Mouse (Mus musculus): ENCODE results near the gene Mdm1. TPM values are rescaled to one million over a fixed set of nuclear protein-coding genes. Genes with fewer than 3 reads are reported as not detected.
"Not testable (repeated sequence)": the region's sequence is repeated elsewhere in the genome, so short reads cannot be mapped to it uniquely, and the experiment has no call there.

Gene Mdm1
- polyA plus RNA-seq, 1 experiment from 2014 or later: 62.2 TPM

DNA sequence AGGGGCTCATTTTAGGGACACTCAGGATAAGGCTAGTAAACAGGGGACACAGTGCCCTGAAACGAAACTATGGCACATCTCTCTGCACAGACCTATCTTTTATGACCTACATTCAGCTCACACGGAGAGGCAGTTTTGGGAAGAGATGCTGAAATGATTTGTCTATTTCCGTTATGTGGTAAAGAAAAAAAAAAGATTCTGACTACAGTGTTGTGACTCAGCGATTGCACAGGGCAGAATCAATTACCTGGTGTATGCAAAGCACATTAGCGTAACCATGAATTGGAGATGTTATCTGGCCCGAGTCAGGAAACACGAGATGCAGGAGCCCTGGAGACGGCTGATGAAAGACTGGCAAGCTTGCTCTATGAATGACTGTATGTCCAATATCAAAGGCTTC is 30.8 kb downstream of the Mdm1 start:
- no peak overlapping the region for H3K9ac ChIP-seq
- no peaks in the 10 kb centered on the region for H3K27me3 ChIP-seq
- H3K27ac ChIP-seq: no peak overlapping the region
- WGBS: 84% methylated on average over 8 of the region's 8 CpGs
- H3K4me1 ChIP-seq: no peaks in the 10 kb centered on the region
- no peak overlapping the region for H3K4me3 ChIP-seq (replicated peaks)
- H3K4me2 ChIP-seq: no peak overlapping the region
- H3K36me3 ChIP-seq (replicated peaks): peaks cover 19% of the 10 kb centered on the region
- ATAC-seq (ENCODE audit: low FRiP score): no peak
- no peaks in the 10 kb centered on the region for H3K9me3 ChIP-seq

DNA sequence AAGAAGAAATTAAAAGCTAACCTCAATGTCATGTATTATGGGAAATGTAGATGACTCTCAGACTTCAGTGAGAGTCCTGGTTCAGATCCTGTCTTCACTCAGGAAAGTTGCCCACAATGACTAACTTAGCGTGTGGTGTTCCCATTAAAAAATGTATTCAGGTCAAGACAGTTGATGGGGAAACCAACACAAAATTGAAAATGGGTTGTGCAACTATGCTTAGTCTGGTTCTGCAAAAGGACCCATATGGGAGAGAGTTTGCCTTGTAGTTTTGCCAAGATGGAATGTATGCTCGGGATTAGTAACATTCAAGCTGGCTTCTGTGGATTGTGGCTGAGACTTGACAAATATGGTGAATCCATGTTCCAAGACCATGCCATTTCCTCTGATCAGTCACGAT is 31.3 kb downstream of the Mdm1 start:
- 93% methylated on average over 3 of the region's 3 CpGs for WGBS
- Histone ChIP-seq H3K27me3 (no peaks in the 10 kb centered on the region), H3K4me3 (replicated peaks) (no peak overlapping the region), H3K9me3 (no peaks in the 10 kb centered on the region), H3K4me1 (no peaks in the 10 kb centered on the region), H3K4me2 (no peak overlapping the region), H3K27ac (no peak overlapping the region), H3K9ac (no peak overlapping the region), H3K36me3 (replicated peaks) (peaks cover 16% of the 10 kb centered on the region)
- no peak for ATAC-seq (ENCODE audit: low FRiP score)

DNA sequence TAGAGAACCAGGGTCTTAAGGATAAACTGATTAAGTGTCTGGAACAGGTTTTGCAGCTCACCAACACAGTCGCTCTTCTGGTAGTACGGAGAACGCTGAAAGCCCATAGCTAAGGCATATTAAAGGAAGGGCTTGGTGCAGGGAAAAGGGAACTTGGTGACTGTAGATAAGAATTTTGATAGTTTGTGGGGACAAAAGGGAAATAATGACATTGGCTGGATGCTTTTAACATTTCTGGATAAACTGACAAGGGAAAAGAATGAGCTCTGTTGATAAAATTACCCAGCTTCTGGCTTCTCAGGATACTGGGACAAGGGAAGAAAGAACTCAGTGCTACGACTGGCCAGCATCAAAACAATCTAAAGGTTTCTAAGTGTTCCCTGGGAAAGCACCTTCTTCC is 33.9 kb downstream of the Mdm1 start:
- not testable (repeated sequence) for H3K4me3 ChIP-seq (replicated peaks); H3K4me1 ChIP-seq; H3K4me2 ChIP-seq; H3K36me3 ChIP-seq (replicated peaks); H3K9ac ChIP-seq; H3K9me3 ChIP-seq; ATAC-seq (ENCODE audit: low FRiP score); H3K27me3 ChIP-seq; H3K27ac ChIP-seq
- 85% methylated on average over 4 of the region's 4 CpGs for WGBS

DNA sequence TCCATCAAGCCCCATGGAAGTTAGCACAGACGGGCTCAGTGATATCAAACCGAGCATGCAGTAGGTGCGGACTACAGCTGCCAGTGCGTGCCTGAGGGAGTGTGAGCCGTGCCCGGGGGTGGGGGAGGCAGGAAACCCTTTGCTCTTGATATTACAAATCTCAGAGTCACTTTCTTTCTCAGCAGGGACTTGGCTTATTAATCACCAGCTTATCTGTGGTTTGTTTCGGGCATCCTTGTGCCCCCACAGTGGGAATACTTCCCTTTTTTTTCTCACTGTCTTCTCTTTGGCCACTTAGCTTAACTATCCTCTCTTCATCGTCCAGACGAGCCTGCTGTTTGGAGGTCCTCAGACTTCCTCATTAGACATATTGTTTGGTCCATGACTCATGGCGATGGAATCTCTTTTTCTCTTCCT is 37.1 kb downstream of the Mdm1 start:
- Histone ChIP-seq H3K27me3 (no peaks in the 10 kb centered on the region), H3K27ac (no peak overlapping the region), H3K4me2 (no peak overlapping the region), H3K4me1 (no peaks in the 10 kb centered on the region), H3K36me3 (replicated peaks) (no peaks in the 10 kb centered on the region), H3K9ac (no peak overlapping the region), H3K9me3 (no peaks in the 10 kb centered on the region), H3K4me3 (replicated peaks) (no peak overlapping the region)
- ATAC-seq (ENCODE audit: low FRiP score): no peak
- 88% methylated on average over 10 of the region's 10 CpGs for WGBS

GRCm38 (mm10) chr10:118179265-118179664 is 37.7 kb downstream of the Mdm1 start:
- Histone ChIP-seq H3K4me1 (no peaks in the 10 kb centered on the region), H3K27ac (no peak overlapping the region), H3K4me2 (no peak overlapping the region), H3K36me3 (replicated peaks) (no peaks in the 10 kb centered on the region), H3K27me3 (no peaks in the 10 kb centered on the region), H3K9ac (no peak overlapping the region), H3K9me3 (no peaks in the 10 kb centered on the region), H3K4me3 (replicated peaks) (no peak overlapping the region)
- WGBS: 92% methylated on average over 11 of the region's 11 CpGs
- no peak for ATAC-seq (ENCODE audit: low FRiP score)

DNA sequence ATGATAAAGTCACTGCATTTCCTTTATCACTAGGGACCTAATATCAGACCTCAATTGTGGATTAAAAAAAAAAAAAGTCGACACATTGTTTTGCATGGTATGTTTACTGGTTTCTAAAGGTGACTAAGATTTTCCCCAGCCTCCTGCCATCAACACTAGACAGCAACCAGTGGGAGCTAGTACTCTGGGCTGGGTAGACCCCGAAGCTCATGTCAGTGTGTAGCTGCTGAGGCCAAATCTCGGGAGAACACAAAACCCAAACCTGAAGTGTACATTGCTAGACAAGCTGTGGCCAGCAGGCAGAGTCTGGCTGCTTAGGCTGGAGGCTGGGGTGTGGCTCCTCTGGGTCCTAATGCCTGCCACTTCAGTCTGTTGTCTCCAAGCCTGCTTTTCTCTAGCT is 53.5 kb downstream of the Mdm1 start:
- not testable (repeated sequence) for H3K4me3 ChIP-seq (replicated peaks); H3K4me2 ChIP-seq; H3K27me3 ChIP-seq; H3K36me3 ChIP-seq (replicated peaks); H3K9ac ChIP-seq; ATAC-seq (ENCODE audit: low FRiP score); H3K27ac ChIP-seq; H3K9me3 ChIP-seq; H3K4me1 ChIP-seq
- WGBS: 30% methylated on average over 3 of the region's 3 CpGs

DNA sequence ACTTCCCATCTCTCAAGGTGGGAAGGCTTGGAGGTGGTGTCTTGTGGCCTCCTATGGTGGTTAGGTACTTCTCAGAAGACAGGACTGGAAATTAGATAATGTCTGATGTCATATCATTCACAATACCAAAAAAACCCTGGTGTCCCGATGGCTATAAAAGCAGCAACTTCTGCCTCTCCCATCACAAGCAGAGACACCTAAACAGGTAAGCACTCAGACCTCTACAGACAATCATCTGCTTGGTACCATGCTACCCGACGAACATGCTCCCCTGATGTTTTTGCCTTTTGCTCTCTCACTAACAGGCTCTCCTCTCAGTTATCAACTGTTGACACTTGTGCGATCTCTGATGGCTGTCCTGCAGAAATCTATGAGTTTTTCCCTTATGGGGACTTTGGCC is 63.0 kb downstream of the Mdm1 start, which contains the start of gene Il22:
Gene Il22, plus strand, starts transcription at position 301 of the 400 bp plus-strand sequence.
- Histone ChIP-seq H3K4me1 (no peaks in the 10 kb centered on the region), H3K9me3 (no peaks in the 10 kb centered on the region), H3K9ac (no peak within 1 kb of the TSS), H3K4me2 (no peak within 1 kb of the TSS), H3K36me3 (replicated peaks) (no peaks in the 10 kb centered on the region), H3K27me3 (no peaks in the 10 kb centered on the region), H3K4me3 (replicated peaks) (no peak within 1 kb of the TSS), H3K27ac (no peak within 1 kb of the TSS)
- ATAC-seq (ENCODE audit: low FRiP score): no peak
- WGBS: 93% methylated on average over 4 of the region's 4 CpGs

- not testable (repeated sequence) for H3K4me1 ChIP-seq; H3K9ac ChIP-seq; H3K9me3 ChIP-seq; H3K36me3 ChIP-seq (replicated peaks); H3K4me2 ChIP-seq; ATAC-seq (ENCODE audit: low FRiP score); H3K4me3 ChIP-seq (replicated peaks); H3K27ac ChIP-seq; H3K27me3 ChIP-seq
- 97% methylated on average over 2 of the region's 4 CpGs for WGBS
These were observed 74.2 kb downstream of the Mdm1 start for GRCm38 (mm10) chr10:118215719-118216393.

Other genes starting within 250 kb of the Mdm1 start
- gene Il22, start 63.1 kb downstream of the Mdm1 start, polyA plus RNA-seq (2016; fragmentation: Nextera tagmentation; extraction: Ambion mirVana): 0.17 TPM in 1 of 2 replicates, not detected in the other
- gene Gm32717, start 99.0 kb downstream of the Mdm1 start, polyA plus RNA-seq (2016; fragmentation: Nextera tagmentation; extraction: Ambion mirVana): 0.09 and 0.10 TPM in 2 replicates
- gene Gm32802, start 116.9 kb downstream of the Mdm1 start, polyA plus RNA-seq (2016; fragmentation: Nextera tagmentation; extraction: Ambion mirVana): 0.09 and 0.10 TPM in 2 replicates
- not detected in 2 replicates for gene Iltifb, start 153.2 kb downstream of the Mdm1 start, polyA plus RNA-seq (2016; fragmentation: Nextera tagmentation; extraction: Ambion mirVana)
- gene Gm9040, start 185.2 kb downstream of the Mdm1 start, polyA plus RNA-seq (2016; fragmentation: Nextera tagmentation; extraction: Ambion mirVana): not detected in 2 replicates
- gene Gm9044, start 190.6 kb downstream of the Mdm1 start, polyA plus RNA-seq (2016; fragmentation: Nextera tagmentation; extraction: Ambion mirVana): not detected in 2 replicates
- 0.08 TPM in 1 of 2 replicates, not detected in the other for gene Gm9045, start 196.0 kb downstream of the Mdm1 start, polyA plus RNA-seq (2016; fragmentation: Nextera tagmentation; extraction: Ambion mirVana)
- gene Gm9046, start 201.4 kb downstream of the Mdm1 start, polyA plus RNA-seq (2016; fragmentation: Nextera tagmentation; extraction: Ambion mirVana): not detected in 2 replicates
- not detected in 2 replicates for gene Gm9048, start 206.9 kb downstream of the Mdm1 start, polyA plus RNA-seq (2016; fragmentation: Nextera tagmentation; extraction: Ambion mirVana)
- 0.08 TPM in 1 of 2 replicates, not detected in the other for gene Gm9049, start 212.3 kb downstream of the Mdm1 start, polyA plus RNA-seq (2016; fragmentation: Nextera tagmentation; extraction: Ambion mirVana)